Mouse (Mus musculus): ENCODE data around the gene Kcng1.

Kcng1 gene

DNA sequence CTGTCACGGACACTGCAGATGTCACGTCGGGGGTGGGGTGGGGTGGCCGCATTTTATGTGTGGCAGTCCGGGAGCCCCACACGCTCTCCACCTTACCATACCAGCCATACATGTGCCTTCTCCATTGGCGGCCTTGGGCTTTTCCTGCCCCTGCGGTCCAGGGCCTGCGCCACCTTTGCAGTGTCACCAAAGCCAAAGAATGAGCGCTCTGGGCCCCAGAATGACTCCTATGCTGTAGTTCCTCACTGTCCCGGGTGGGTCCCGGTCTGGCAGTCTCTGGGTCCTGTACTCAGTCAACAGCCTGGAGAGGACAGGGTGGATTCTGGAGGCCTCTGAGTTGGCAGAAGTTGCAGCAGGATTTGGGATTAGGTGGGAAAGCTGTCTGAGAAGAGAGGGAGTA is at the start of gene Kcng1:
TSS of gene Kcng1 (minus strand) at position 155 of the 400 bp plus-strand sequence.
- DNase-seq = no peak

- no peak for DNase-seq
Observed at GRCm38 (mm10) chr2:168330421-168331070, 49.0 kb upstream of the Kcng1 start.

DNA sequence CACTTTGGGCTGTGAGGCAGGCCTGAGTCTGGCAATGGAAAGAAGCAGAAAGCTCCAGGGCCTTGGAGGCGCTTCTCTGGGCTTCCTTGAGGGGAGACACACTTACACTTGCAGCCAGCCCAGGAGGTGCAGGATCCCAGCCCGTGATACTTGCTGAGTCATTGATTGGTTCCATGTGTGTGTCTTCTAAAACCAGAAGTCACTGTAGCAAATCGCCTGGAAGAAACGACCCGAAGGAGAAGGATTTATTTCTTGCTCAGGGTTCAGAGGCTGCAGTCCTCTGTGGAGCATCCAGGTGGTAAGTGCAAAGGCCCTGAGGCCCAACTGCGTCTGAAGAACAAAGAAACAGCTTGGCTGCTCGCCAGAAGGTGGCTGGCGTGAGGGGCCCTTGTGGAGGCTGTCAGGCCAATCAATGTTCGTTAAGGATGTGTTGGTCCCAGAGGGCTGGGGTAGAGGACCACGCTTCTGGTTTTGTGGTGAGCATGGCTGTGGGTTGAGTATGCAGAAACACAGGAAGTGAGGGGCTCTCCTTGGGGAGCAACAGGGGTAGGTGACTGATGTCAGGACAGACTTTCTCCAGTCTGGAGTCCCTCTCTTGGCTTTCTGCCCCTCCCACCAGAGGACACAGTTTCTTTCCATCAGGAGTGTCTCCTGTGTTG is 40.3 kb upstream of the Kcng1 start:
- DNase-seq = no peak

DNA sequence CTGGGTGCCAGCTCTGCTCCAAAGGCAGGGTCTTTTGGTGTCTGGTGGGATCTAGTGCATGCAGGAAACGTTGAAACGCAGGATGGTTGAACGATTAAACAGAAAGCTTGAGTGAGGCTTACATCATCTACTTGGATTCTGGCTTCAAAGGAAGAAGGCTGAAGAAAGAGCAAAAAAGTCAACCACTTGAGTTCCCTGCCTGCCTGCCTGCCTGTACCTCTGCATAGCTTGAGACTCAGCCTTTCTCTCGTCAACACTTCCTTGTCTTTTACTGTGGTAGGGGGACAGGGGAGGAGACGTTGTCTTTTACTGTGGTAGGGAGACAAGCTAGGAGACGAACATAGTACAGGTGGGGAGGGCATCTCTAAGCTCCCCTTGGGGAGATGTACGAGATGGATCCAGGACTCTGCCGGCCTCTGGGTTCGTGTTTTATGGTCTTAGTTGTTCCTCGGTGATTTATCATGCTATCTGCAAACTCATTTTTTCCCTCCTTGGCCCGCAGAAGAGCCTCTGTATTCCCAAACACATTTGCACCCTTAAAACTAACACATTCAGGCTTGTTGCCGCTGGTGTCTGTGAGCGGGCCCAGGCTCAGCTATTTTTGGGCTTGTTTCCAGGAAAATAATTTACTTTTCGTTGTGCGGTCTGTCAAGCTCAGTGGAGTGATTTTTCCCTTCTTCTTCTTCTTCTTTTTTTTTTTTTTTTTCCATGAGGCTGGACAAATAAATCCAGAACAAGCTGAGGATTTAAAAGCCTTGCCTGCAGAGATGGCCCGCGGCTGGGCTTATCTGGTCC is 39.0 kb upstream of the Kcng1 start:
- no peak for DNase-seq

DNA sequence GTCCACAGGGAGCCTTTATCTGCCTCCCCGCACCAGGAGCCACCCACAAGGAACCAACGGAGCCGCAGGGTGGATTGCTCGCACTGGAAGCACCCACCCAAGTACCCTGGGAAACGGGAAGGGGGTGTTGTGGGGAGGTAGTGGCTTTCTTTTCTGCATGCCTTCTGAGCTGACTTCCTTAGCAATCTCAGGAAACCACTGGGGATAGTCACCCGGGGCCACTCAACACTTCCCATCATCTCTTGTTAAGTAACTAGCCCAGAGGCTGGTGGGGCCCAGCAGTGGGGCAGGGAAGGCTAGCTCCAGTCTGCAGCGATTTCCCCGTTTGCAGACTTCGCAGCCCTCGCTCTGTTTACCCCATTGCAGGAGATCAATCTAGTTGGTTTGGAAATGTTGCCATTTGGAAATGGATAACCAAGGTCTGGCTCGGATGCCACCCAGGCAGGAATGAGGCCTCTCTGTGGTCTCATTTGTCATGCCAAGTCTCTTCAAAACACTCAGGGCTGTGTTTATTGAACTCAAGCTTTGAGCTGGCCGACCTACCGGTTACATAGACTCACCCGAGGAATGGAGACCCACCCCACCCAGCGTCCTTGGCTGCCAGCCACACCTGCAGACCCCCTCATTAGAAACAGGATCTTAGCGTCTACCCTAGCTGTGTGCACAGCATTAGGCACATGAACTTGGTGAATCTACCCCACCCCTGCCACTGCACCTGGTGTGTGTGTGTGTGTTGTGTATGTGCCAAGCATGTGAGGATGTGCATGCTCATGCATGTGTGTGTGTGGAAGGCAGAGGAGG is 33.3 kb upstream of the Kcng1 start:
- no peak for DNase-seq

- DNase-seq = no peak
Observed at GRCm38 (mm10) chr2:168312504-168312903, 31.0 kb upstream of the Kcng1 start.

DNA sequence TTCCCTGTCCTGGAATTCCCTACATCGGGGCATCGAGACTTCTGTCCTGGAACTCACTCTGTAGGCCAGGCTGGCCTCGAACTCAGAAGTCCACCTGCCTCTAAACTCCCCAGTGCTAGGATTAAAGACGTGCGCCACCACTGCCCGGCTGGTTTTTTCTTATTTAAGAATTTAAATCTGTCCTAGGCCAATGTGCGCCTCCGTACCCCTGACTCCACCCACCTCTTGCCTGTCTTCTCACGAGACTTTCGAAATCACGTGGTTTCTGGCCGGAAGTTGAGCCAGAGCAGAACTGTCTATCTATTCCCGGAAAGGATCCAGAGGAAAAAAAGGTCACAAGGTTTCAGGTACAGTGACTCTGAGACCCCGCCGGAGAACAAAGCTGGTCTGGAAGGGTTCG is 29.5 kb upstream of the Kcng1 start:
- DNase-seq = no peak

DNA sequence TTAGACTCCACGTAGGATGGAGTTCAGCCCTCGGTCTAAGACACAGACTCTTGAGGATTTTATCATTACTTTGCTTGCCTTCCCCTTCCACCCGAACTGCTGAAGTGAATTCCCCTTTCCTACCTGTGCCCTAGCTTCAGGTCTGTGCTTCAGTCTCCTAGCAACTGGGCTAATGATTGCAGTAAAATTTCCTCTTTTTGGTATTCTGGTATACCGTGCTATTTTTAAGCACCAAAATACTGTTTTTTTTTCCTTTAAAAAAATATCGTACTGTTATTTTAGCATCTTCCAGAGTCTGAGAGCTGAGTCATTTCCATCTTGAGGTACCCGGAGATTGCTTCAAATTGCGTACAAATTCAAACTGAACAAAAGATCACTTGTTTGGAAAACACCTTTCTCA is 27.4 kb upstream of the Kcng1 start:
- no peak for DNase-seq

DNA sequence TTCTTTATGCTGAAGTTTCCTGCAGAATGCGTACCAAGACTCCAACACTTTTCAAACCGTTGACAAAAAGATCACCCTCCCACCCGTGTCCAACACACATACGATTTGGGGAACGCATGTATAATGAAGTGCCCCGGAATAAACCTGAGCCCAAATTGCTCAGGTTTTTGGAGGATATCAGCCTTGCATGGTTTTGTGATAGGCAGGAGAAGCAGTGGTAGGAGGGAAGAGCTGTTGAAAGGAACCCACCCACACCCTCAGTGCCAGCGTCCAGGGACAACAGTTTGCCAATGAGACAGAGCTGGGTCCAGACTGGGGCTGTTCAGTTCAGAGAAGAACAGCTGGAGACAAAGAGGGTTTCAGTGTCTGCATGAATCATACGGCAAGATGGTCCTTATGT is 18.1 kb upstream of the Kcng1 start:
- DNase-seq = no peak

DNA sequence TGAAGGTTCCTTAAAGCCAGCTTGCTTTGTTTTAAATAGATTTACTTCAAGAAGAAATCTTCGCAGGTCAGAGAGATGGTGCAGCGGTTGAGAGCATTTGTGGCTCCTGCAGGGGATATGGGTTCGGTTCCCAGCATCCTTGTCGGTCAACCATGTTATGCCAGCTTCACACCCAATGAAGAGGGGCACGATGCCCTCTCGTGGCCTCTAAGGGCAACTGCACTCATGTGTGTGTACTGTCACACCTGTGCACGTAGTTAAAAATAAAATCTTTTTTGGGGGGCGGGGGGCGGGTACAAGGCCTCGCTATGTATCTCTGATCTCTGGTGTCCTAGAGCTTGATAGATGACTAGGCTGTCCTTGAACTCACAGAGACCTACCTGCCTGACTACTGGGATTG is 15.0 kb upstream of the Kcng1 start:
- DNase-seq = no peak

GRCm38 (mm10) chr2:168292521-168292920 is 11.0 kb upstream of the Kcng1 start:
- DNase-seq = no peak

DNA sequence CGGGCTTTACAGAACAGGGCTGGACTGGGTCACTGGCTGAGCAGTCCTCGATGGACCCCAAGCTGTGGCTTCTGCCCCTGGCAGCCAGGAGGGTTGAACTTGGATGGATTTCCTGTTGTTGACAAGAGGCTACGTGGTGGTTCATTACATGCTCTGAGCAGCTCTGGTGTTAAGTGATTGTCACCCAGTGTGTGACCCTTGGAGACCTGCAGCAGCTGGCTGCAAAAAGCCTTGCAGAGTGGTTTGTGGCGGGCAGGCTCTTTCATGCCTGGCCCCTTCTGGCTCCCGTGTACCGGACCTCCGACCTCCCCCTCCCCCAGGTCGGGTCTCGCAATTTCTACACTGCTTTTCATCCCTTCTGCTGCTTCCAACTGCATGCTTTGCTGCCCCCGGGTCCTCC is 10.5 kb upstream of the Kcng1 start:
- no peak for DNase-seq

- no peak for DNase-seq
Observed at GRCm38 (mm10) chr2:168289851-168290250, 8.3 kb upstream of the Kcng1 start.

- no peak for DNase-seq
Observed at GRCm38 (mm10) chr2:168289016-168289415, 7.5 kb upstream of the Kcng1 start.

GRCm38 (mm10) chr2:168286987-168287386 is 5.5 kb upstream of the Kcng1 start:
- DNase-seq = no peak

- no peak for DNase-seq
Observed at GRCm38 (mm10) chr2:168285143-168285542, 3.6 kb upstream of the Kcng1 start.

DNA sequence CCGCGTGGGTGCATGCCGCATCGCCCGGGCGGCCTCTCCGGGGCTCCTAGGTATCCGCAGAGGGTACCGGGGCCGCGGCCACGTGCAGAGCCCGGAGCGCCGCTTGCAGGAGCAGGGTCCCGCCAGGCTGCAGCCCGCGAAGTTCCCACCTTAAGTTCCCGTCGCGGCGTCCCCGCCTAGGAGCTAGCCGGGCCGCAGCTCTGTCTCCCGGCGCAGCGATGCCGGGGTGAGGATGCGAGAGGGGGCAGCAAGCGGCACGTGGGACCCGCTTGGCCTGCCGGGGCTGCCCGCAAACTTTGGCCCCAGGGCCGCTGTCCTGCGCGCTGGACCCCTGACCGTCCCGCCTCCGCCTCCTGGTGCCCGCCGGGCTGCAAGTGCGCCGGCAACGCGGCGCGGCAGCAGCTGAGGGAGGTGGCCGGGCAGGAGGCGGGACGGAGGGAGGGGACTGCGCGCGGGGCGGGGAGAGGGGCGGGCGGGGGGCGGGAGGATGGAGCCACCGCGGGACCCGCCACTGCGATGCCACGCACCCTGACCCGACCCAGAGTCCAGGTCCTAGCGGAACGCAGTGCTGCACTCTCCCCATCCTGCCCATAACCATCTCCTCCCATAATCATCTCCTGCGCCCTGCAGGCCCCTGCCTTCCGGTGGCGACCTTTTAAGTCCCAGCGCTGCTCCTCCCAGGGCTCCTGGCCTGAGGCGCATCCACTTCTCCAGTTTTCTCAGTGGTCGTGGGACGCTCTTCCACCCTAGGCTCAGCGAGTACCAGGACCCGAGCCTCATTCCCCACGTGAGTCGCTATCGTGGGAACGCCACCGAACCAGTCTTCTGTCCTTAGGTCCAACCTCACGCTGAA is 581 bp downstream of the Kcng1 start:
- DNase-seq = no peak

DNA sequence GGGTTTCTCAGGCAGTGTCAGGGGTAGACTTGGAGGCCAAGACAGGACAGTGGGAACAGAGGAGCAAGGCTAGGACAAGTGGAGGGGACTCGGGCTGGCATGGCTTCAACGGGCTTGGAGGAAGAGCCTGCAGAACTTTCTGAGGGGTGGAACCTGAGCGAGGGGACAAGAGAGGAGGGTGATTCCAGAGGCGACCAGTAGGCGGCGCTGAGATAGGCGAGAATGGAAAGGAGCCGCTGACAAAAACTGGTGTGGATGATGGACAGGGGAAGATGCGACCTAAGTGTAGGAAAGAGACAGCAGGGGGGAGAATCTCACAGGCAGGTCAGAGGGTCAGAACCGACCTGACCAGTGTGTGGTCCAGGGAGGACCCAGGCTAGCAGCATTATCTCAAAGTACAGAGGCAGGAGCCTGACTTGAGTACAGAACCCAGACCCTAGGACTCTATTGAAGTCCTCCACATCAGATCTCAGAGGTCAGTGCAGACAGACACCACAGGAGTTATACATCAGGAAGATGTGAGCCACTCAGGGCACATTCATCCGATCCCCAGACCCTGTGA is 7.1 kb downstream of the Kcng1 start:
- peak; percentile 92 for DNase-seq

- no peak for DNase-seq
Observed at GRCm38 (mm10) chr2:168273387-168273786, 8.1 kb downstream of the Kcng1 start.

GRCm38 (mm10) chr2:168268033-168268432 is 13.5 kb downstream of the Kcng1 start:
- DNase-seq = no peak

DNA sequence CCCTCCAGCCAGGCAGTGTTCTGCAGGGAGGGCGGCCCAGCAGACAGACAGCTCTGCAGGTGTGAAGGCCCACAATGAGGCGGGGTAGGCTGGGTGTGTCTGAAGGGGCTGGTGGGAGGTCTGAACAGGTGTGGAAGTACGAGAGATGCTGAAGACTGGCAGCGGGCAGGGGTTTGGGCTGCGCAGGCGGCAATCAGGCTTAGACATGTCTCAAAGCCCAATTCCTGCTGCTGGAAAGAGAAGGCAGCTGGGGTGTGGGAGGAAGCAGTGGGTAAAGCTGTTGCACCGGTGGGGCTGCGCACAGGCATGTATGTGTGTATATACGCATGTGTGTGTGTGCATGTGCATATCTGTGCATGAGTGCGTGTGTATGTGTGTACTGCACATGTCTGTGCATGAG is 20.6 kb downstream of the Kcng1 start:
- DNase-seq = no peak

DNA sequence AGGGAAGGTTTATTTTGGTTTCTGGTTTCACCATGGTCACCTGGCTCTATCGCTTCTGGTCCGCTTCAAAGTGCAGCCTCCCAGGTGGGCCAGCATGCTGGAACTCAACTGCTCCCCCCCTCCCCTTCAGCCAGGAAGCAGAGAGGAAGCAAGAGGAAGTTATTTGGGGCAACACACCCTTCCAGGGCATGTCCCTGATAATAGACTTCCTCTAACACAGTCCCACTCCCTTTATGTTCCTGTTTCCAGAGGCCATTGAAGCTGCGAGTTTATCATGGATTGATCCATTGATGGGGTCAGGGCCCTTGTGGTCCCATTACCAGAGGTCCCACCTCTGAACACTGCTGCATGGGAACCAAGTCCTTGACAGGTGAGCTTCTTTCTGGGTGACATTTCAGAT is 21.4 kb downstream of the Kcng1 start:
- DNase-seq = no peak
